Mouse (Mus musculus): Measurements from ENCODE around the gene Mthfsd. TPM values are rescaled to one million over a fixed set of nuclear protein-coding genes. Genes with fewer than 3 reads are reported as not detected.
A peak's percentile ranks its signal among the peaks of the same experiment; 100 is the strongest.

The Mthfsd gene
- total and polyA plus RNA-seq, 3 experiments: 23.1 to 36.4 (median 30.7) TPM

DNA sequence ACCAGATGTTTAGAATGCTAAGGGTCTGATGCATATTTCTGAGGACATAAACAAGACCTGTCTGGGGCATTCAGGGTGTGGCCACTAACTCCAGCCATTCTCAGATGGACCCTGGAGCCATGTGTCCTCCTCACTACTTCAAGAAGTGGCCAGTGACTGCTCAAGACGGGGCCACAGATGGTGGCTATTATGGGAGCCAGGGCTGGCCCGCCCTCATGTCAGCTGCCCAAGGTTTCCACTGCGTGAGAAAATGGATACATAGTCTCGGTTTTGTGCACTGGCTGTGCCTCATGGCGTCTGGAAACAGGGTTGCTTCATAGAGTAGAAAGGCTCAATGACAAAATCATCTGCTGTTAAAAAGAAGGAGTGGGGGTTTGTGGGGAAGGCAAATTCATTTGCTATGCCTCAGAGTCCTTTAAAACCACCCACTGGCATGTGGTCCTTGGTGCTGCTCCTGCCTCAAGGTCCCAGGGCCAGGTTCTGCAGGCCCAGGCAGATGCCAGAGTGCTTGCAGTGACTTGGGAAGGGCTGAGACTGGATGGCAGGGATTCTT lies 24.8 kb upstream of the Mthfsd start:
- H3K9me3 ChIP-seq (replicated peaks; ENCODE audit: low read length): peaks cover 17% of the 10 kb centered on the region
- in situ Hi-C loops (cut with MboI; ENCODE audit: low pct_ligation_motif_present, low pct_unique_long_range_greater_than_20kb, low sequenced_read_pairs): no loop called here
- no peaks in the 10 kb centered on the region for H3K79me2 ChIP-seq (replicated peaks; ENCODE audit: control insufficient read depth, extremely low read depth, insufficient read depth, poor library complexity, severe bottlenecking)
- TF ChIP-seq POLR2A (IDR thresholded peaks at IDR 0.05; ENCODE audit: low read depth, low read length): no peak
- no peak for TF ChIP-seq EP300 (IDR thresholded peaks at IDR 0.05; ENCODE audit: low read length)
- TF ChIP-seq NRF1 (IDR thresholded peaks at IDR 0.05; ENCODE audit: low read depth, low read length): no peak
- TF ChIP-seq USF2 (conservative IDR thresholded peaks at IDR 0.05; ENCODE audit: low read depth, low read length): no peak
- TF ChIP-seq BHLHE40 (IDR thresholded peaks at IDR 0.05; ENCODE audit: low read depth, low read length): no peak
- TF ChIP-seq USF1 (IDR thresholded peaks at IDR 0.05; ENCODE audit: low read depth, low read length): no peak
- TF ChIP-seq SMC3 (IDR thresholded peaks at IDR 0.05; ENCODE audit: low read depth, low read length): no peak
- no peak for TF ChIP-seq ZKSCAN1 (IDR thresholded peaks at IDR 0.05; ENCODE audit: borderline replicate concordance, low read depth, low read length)
- TF ChIP-seq GABPA (IDR thresholded peaks at IDR 0.05; ENCODE audit: insufficient replicate concordance, low read depth, low read length): no peak
- no peak for TF ChIP-seq CHD2 (IDR thresholded peaks at IDR 0.05; ENCODE audit: low read length)
- no peak for TF ChIP-seq MAFK (IDR thresholded peaks at IDR 0.05; ENCODE audit: insufficient replicate concordance, low read length)
- TF ChIP-seq CHD1 (IDR thresholded peaks at IDR 0.05; ENCODE audit: low read depth, low read length): no peak
- TF ChIP-seq MXI1 (IDR thresholded peaks at IDR 0.05; ENCODE audit: low read depth, low read length): no peak
- TF ChIP-seq MAX (IDR thresholded peaks at IDR 0.05; ENCODE audit: low read length): no peak
- TF ChIP-seq IRF4 (IDR thresholded peaks at IDR 0.05; ENCODE audit: low read depth, low read length): no peak
- TF ChIP-seq MYC (IDR thresholded peaks at IDR 0.05; ENCODE audit: low read depth, low read length): no peak
- TF ChIP-seq PAX5 (IDR thresholded peaks at IDR 0.05; ENCODE audit: low read length): no peak
- no peak for TF ChIP-seq MEF2A (IDR thresholded peaks at IDR 0.05; ENCODE audit: borderline replicate concordance, low read depth, low read length)
- no peak for TF ChIP-seq NELFE (IDR thresholded peaks at IDR 0.05; ENCODE audit: low read depth, low read length)
- no peak overlapping the region for H3K27ac ChIP-seq (ENCODE audit: insufficient read depth, low read depth)
- no peaks in the 10 kb centered on the region for H3K4me1 ChIP-seq (ENCODE audit: control insufficient read depth in 1 of 2, insufficient read depth in 2 of 2)
- no peak overlapping the region for H3K4me3 ChIP-seq (replicated peaks in 1 of 3; ENCODE audit: low read depth in 2 of 3, low read length in 2 of 3, poor library complexity in 1 of 3)
- no peak overlapping the region for H3K4me2 ChIP-seq (ENCODE audit: insufficient read depth, low read depth, poor library complexity, severe bottlenecking)
- no peak overlapping the region for H3K9ac ChIP-seq (ENCODE audit: insufficient read depth, low read depth)
- no peak for DNase-seq (ENCODE audit: extremely low read depth)
- dilution Hi-C loops (cut with MboI; ENCODE audit: extremely low pct_ligation_motif_present, extremely low pct_unique_long_range_greater_than_20kb, low sequenced_read_pairs): no loop called here
- H3K27me3 ChIP-seq (replicated peaks): peaks cover 37% of the 10 kb centered on the region
- no peaks in the 10 kb centered on the region for H3K36me3 ChIP-seq (replicated peaks in 1 of 2; ENCODE audit: control insufficient read depth in 1 of 2, insufficient read depth in 1 of 2, low read length in 1 of 2)

DNA sequence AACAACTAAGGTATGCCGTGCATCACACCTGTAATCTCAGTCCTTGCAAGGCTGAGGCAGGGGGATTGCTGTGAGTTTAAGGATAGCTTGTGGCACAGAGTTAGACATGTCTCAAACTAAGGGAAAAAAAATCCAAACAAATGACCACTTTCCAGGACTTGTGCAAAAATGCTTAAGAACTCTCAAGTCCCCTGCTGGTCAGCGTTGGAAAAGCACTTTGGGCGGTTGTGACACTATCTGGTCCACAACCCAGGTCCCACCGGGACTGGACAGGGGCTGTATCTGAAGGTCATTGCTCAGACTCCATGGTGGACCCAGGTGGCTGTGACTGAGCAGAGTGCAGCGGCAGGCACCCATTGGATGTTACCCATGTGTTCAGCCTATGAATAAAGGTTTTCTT lies 22.3 kb upstream of the Mthfsd start:
- no peak overlapping the region for H3K9ac ChIP-seq (ENCODE audit: insufficient read depth, low read depth)
- H3K79me2 ChIP-seq (replicated peaks; ENCODE audit: control insufficient read depth, extremely low read depth, insufficient read depth, poor library complexity, severe bottlenecking): no peaks in the 10 kb centered on the region
- H3K4me1 ChIP-seq (ENCODE audit: control insufficient read depth in 1 of 2, insufficient read depth in 2 of 2): no peaks in the 10 kb centered on the region
- no peaks in the 10 kb centered on the region for H3K36me3 ChIP-seq (replicated peaks in 1 of 2; ENCODE audit: control insufficient read depth in 1 of 2, insufficient read depth in 1 of 2, low read length in 1 of 2)
- TF ChIP-seq CTCF (conservative IDR thresholded peaks at IDR 0.05 in 1 of 2, IDR thresholded peaks at IDR 0.05 in 1 of 2; ENCODE audit: low read depth in 2 of 2, low read length in 2 of 2) (peak; percentile 35 to 51), NRF1 (IDR thresholded peaks at IDR 0.05; ENCODE audit: low read depth, low read length) (no peak), TBP (conservative IDR thresholded peaks at IDR 0.05; ENCODE audit: low read depth, low read length) (no peak)
- no peak overlapping the region for H3K4me3 ChIP-seq (replicated peaks in 1 of 3; ENCODE audit: low read depth in 2 of 3, low read length in 2 of 3, poor library complexity in 1 of 3)
- H3K27me3 ChIP-seq (replicated peaks): peaks cover 46% of the 10 kb centered on the region
- H3K9me3 ChIP-seq (replicated peaks; ENCODE audit: low read length): no peaks in the 10 kb centered on the region
- no peak for DNase-seq (ENCODE audit: extremely low read depth)
- H3K4me2 ChIP-seq (ENCODE audit: insufficient read depth, low read depth, poor library complexity, severe bottlenecking): no peak overlapping the region
- in situ Hi-C loops (cut with MboI; ENCODE audit: low pct_ligation_motif_present, low pct_unique_long_range_greater_than_20kb, low sequenced_read_pairs): no loop called here
- dilution Hi-C loops (cut with MboI; ENCODE audit: extremely low pct_ligation_motif_present, extremely low pct_unique_long_range_greater_than_20kb, low sequenced_read_pairs): no loop called here
- no peak overlapping the region for H3K27ac ChIP-seq (ENCODE audit: insufficient read depth, low read depth)
